Mouse (Mus musculus): ENCODE measurements around the gene Sat2.
"Not testable (repeated sequence)": the region's sequence is repeated elsewhere in the genome, so short reads cannot be mapped to it uniquely, and the experiment has no call there.

Gene Sat2

GRCm38 (mm10) chr11:69599436-69599835 is 22.4 kb upstream of the Sat2 start:
- in situ Hi-C loops (cut with MboI, MseI), result no loop called here

GRCm38 (mm10) chr11:69600098-69600497 is 21.7 kb upstream of the Sat2 start:
- in situ Hi-C loops (cut with MboI, MseI), result no loop called here

- in situ Hi-C loops (cut with MboI, MseI), result no loop called here
Measured at GRCm38 (mm10) chr11:69601768-69602167, 20.1 kb upstream of the Sat2 start.

- in situ Hi-C loops (cut with MboI, MseI), result no loop called here
Measured at GRCm38 (mm10) chr11:69603516-69603915, 18.3 kb upstream of the Sat2 start.

- in situ Hi-C loops (cut with MboI, MseI), result no loop called here
Measured at GRCm38 (mm10) chr11:69604347-69604746, 17.5 kb upstream of the Sat2 start.

- in situ Hi-C loops (cut with MboI, MseI), result no loop called here
Measured at GRCm38 (mm10) chr11:69604795-69605664, 16.8 kb upstream of the Sat2 start.

- in situ Hi-C loops (cut with MboI, MseI), result no loop called here
Measured at GRCm38 (mm10) chr11:69605726-69606490, 15.9 kb upstream of the Sat2 start, which contains the start of gene Atp1b2. Gene Atp1b2 (minus strand): TSS chr11:69605942.

GRCm38 (mm10) chr11:69606491-69606795 is 15.4 kb upstream of the Sat2 start:
- in situ Hi-C loops (cut with MboI, MseI), result no loop called here

- in situ Hi-C loops (cut with MboI, MseI), result no loop called here
Measured at GRCm38 (mm10) chr11:69606832-69607231, 15.0 kb upstream of the Sat2 start.

GRCm38 (mm10) chr11:69608525-69608924 is 13.3 kb upstream of the Sat2 start:
- in situ Hi-C loops (cut with MboI, MseI), result no loop called here

GRCm38 (mm10) chr11:69609416-69609815 is 12.4 kb upstream of the Sat2 start:
- in situ Hi-C loops (cut with MboI, MseI), result no loop called here

- in situ Hi-C loops (cut with MboI, MseI), result no loop called here
Measured at GRCm38 (mm10) chr11:69610899-69611298, 10.9 kb upstream of the Sat2 start.

- in situ Hi-C loops (cut with MboI, MseI), result no loop called here
Measured at GRCm38 (mm10) chr11:69613553-69614256, 8.1 kb upstream of the Sat2 start.

- in situ Hi-C loops (cut with MboI, MseI), result not testable (repeated sequence)
Measured at GRCm38 (mm10) chr11:69614257-69614588, 7.6 kb upstream of the Sat2 start.

- in situ Hi-C loops (cut with MboI, MseI), result no loop called here
Measured at GRCm38 (mm10) chr11:69616781-69617180, 5.0 kb upstream of the Sat2 start.

- in situ Hi-C loops (cut with MboI, MseI), result no loop called here
Measured at GRCm38 (mm10) chr11:69617805-69618204, 4.0 kb upstream of the Sat2 start, which contains the start of gene Shbg. Gene Shbg (minus strand): TSS chr11:69617905.

- in situ Hi-C loops (cut with MboI, MseI), result no loop called here
Measured at GRCm38 (mm10) chr11:69620394-69621081, 1.3 kb upstream of the Sat2 start.

- in situ Hi-C loops (cut with MboI, MseI), result no loop called here
Measured at GRCm38 (mm10) chr11:69622406-69622805, 582 bp downstream of the Sat2 start.

GRCm38 (mm10) chr11:69623006-69623405 is 1.2 kb downstream of the Sat2 start:
- in situ Hi-C loops (cut with MboI, MseI), result no loop called here

- in situ Hi-C loops (cut with MboI, MseI), result not testable (repeated sequence)
Measured at GRCm38 (mm10) chr11:69624339-69624738, 2.5 kb downstream of the Sat2 start.

GRCm38 (mm10) chr11:69628286-69628685 is 6.5 kb downstream of the Sat2 start:
- in situ Hi-C loops (cut with MboI, MseI), result no loop called here

GRCm38 (mm10) chr11:69629802-69630201 is 8.0 kb downstream of the Sat2 start:
- in situ Hi-C loops (cut with MboI, MseI), result no loop called here
